Mouse (Mus musculus) kidney, adult 8-10 months (tissue): ENCODE measurements around the gene Abcc9.

Experiments used
- DNase-seq, 2 experiments: peaks; one replicate each; pipeline ENCODE4 v3.0.0; 2022

Gene Abcc9

GRCm38 (mm10) chr6:142542800-142543175, 159.3 kb downstream of the Abcc9 start:
- DNase-seq: no peak

- DNase-seq: no peak
Measured at GRCm38 (mm10) chr6:142542082-142542799, 159.9 kb downstream of the Abcc9 start.

GRCm38 (mm10) chr6:142540561-142541160, 161.5 kb downstream of the Abcc9 start:
- DNase-seq: no peak

- DNase-seq: no peak
Measured at GRCm38 (mm10) chr6:142540131-142540530, 162.0 kb downstream of the Abcc9 start.

GRCm38 (mm10) chr6:142538503-142538902, 163.6 kb downstream of the Abcc9 start:
- DNase-seq: peak; percentile 62 to 74
